Mouse (Mus musculus): ENCODE measurements around the gene Rnf222. TPM values are rescaled to one million over a fixed set of nuclear protein-coding genes. Genes with fewer than 3 reads are reported as not detected.

Gene Rnf222
- not detected in 2 replicates for polyA plus RNA-seq (2015; fragmentation: Nextera tagmentation; extraction: Ambion mirVana)

DNA sequence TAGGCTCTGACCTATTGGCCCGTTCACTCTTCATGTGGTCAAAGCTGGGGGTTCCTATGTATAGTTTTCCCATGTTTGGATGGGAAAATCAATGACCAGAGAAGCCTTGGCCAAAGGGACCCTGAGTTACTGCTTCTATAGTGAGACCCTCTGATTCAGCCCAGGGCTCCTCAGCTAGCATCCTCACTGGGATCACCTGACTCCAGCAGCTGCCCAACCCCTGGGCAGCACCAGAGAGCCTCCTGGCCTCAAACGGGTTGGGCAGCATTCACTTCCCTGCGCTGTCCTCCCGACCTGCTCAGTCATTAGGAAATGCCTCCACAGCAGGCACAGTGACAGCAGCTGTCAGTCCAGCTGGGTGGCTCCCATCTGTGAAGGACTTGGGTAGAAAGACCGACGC is at the start of gene Rnf222:
Gene Rnf222 (plus strand): TSS at position 301 of the 400 bp plus-strand sequence.

DNA sequence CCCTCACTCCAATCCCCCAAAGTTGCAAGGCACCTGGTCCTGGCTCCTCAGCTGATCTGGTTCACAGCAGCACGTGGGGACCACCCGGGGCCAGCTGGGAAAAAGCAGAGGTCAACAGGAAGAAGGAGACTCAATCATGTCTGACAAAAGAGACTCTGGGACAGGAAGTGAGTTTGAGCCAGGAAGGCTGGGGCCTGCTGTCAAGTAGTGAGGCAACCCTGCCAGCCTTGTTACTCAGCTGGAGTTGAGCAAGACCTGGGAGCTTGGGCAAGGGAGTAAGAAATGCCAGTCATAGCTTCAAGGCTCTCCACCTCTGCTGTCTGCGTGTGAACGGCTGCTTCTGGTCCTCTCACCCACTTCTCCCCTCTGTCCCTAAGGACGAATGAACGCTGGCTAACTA is 16.6 kb upstream of the Rnf222 start, which contains the start of gene Ndel1:
Gene Ndel1 (minus strand): TSS at position 111 of the 400 bp plus-strand sequence.

DNA sequence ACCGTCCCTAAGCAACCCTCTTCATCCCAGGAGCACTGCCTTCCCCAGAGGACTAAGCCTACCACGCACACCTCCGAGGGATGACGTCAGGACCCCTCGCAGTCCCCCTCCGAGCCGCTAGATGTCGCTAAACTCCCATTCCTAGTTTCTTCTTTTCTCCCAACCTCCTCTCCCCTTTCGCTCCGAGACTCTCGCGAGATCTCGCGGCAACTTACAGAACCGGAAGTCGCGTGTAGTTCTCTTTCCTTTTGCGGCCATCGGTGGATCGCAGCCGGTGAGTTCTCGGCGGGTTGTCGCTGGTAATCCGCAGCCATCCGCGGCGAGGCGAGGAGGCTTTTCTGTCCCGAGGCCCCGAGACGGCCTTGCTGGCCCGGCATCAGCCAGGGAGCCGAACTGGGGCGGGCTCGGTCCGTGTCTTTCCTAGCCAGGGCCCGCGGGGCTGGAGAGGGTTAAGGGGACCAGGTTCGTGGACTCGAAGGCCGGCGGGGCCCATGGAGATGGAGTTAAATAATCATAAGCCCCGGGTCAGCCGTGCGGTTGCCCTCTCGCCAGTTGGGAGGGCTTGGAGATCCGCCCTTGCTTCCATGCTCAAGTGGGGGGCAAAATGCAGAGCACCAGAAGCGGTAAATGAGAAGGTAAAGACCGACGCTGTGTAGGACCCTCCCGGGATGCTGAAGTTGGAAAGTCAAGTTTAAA is 13.1 kb downstream of the Rnf222 start, which contains the start of gene Rpl26:
Gene Rpl26 (plus strand): TSS at position 233 of the 696 bp plus-strand sequence.

DNA sequence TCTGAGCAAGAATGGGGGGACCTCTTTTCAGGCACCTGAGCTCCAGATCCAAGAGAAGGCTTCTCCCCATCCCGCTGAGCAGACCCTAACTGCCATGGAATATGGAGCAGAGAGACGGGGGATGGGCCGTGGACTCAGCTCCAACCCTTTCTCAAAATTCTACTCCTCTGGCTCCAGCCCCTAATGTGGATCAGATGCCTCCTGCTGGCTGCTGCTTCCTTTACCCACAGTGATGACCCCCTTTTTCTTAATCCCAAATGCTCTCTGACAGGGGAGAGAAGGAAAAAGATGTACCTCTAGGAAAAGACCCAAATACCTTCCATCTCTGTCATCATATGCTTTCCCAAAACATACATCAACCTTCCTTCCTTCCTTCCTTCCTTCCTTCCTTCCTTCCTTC is 38.6 kb downstream of the Rnf222 start, which contains the start of gene Odf4:
Gene Odf4 (minus strand): TSS at position 101 of the 400 bp plus-strand sequence.

Other genes starting within 250 kb of the Rnf222 start
- 64.1 and 79.0 TPM in 2 replicates for gene Myh10, start 197.0 kb upstream of the Rnf222 start, polyA plus RNA-seq (2015; fragmentation: Nextera tagmentation; extraction: Ambion mirVana)
- 103 and 108 TPM in 2 replicates for gene Ndel1, start 16.7 kb upstream of the Rnf222 start, polyA plus RNA-seq (2015; fragmentation: Nextera tagmentation; extraction: Ambion mirVana)
- 568 and 632 TPM in 2 replicates for gene Rpl26, start 13.0 kb downstream of the Rnf222 start, polyA plus RNA-seq (2015; fragmentation: Nextera tagmentation; extraction: Ambion mirVana)
- gene Odf4, start 38.5 kb downstream of the Rnf222 start, polyA plus RNA-seq (2015; fragmentation: Nextera tagmentation; extraction: Ambion mirVana), result 0.43 and 1.0 TPM in 2 replicates
- 23.3 and 25.5 TPM in 2 replicates for gene Arhgef15, start 68.9 kb downstream of the Rnf222 start, polyA plus RNA-seq (2015; fragmentation: Nextera tagmentation; extraction: Ambion mirVana)
- gene Slc25a35, start 79.6 kb downstream of the Rnf222 start, polyA plus RNA-seq (2015; fragmentation: Nextera tagmentation; extraction: Ambion mirVana), result 3.4 and 3.6 TPM in 2 replicates
- gene Rangrf, start 86.6 kb downstream of the Rnf222 start, polyA plus RNA-seq (2015; fragmentation: Nextera tagmentation; extraction: Ambion mirVana), result 28.4 and 30.6 TPM in 2 replicates
- 14.4 and 15.8 TPM in 2 replicates for gene Pfas, start 119.9 kb downstream of the Rnf222 start, polyA plus RNA-seq (2015; fragmentation: Nextera tagmentation; extraction: Ambion mirVana)
- 36.9 and 43.6 TPM in 2 replicates for gene Ctc1, start 127.4 kb downstream of the Rnf222 start, polyA plus RNA-seq (2015; fragmentation: Nextera tagmentation; extraction: Ambion mirVana)
- gene Aurkb, start 157.1 kb downstream of the Rnf222 start, polyA plus RNA-seq (2015; fragmentation: Nextera tagmentation; extraction: Ambion mirVana), result 7.9 and 8.5 TPM in 2 replicates
- 30.3 and 31.4 TPM in 2 replicates for gene Borcs6, start 171.2 kb downstream of the Rnf222 start, polyA plus RNA-seq (2015; fragmentation: Nextera tagmentation; extraction: Ambion mirVana)
- 30.0 and 35.1 TPM in 2 replicates for gene Tmem107, start 182.3 kb downstream of the Rnf222 start, polyA plus RNA-seq (2015; fragmentation: Nextera tagmentation; extraction: Ambion mirVana)
- gene Vamp2, start 199.9 kb downstream of the Rnf222 start, polyA plus RNA-seq (2015; fragmentation: Nextera tagmentation; extraction: Ambion mirVana), result 425 and 492 TPM in 2 replicates
- gene Per1, start 206.7 kb downstream of the Rnf222 start, polyA plus RNA-seq (2015; fragmentation: Nextera tagmentation; extraction: Ambion mirVana), result 7.1 and 10.1 TPM in 2 replicates
- gene Hes7, start 231.9 kb downstream of the Rnf222 start, polyA plus RNA-seq (2015; fragmentation: Nextera tagmentation; extraction: Ambion mirVana), result 1.8 and 2.1 TPM in 2 replicates
- 1.3 and 1.4 TPM in 2 replicates for gene 9130213A22Rik, start 234.0 kb downstream of the Rnf222 start, polyA plus RNA-seq (2015; fragmentation: Nextera tagmentation; extraction: Ambion mirVana)
- 9.9 and 11.9 TPM in 2 replicates for gene Aloxe3, start 237.3 kb downstream of the Rnf222 start, polyA plus RNA-seq (2015; fragmentation: Nextera tagmentation; extraction: Ambion mirVana)